Mouse (Mus musculus) activated CD4-positive, CD25-positive, alpha-beta regulatory T cell (primary cell): ENCODE data around the gene Nkiras1. TPM values are rescaled to one million over a fixed set of nuclear protein-coding genes. Genes with fewer than 3 reads are reported as not detected.

ENCODE experiments used
- polyA plus RNA-seq, 2 experiments: library from polyadenylated mRNA; unstranded; fragments of 100-300 nt; shearing (Covaris generic); gene quantifications; one replicate each; pipeline ENCODE4 v1.2.1; 2017

Nkiras1 gene
- polyA plus RNA-seq: 10 to 100 TPM; 22.0 to 33.6 TPM

GRCm38 (mm10) chr14:18270529-18271441 is at the start of gene Nkiras1, which contains the start of gene Rpl15:
Nkiras1 (plus strand) TSS chr14:18271136.
Rpl15 (minus strand) TSS chr14:18271391.

DNA sequence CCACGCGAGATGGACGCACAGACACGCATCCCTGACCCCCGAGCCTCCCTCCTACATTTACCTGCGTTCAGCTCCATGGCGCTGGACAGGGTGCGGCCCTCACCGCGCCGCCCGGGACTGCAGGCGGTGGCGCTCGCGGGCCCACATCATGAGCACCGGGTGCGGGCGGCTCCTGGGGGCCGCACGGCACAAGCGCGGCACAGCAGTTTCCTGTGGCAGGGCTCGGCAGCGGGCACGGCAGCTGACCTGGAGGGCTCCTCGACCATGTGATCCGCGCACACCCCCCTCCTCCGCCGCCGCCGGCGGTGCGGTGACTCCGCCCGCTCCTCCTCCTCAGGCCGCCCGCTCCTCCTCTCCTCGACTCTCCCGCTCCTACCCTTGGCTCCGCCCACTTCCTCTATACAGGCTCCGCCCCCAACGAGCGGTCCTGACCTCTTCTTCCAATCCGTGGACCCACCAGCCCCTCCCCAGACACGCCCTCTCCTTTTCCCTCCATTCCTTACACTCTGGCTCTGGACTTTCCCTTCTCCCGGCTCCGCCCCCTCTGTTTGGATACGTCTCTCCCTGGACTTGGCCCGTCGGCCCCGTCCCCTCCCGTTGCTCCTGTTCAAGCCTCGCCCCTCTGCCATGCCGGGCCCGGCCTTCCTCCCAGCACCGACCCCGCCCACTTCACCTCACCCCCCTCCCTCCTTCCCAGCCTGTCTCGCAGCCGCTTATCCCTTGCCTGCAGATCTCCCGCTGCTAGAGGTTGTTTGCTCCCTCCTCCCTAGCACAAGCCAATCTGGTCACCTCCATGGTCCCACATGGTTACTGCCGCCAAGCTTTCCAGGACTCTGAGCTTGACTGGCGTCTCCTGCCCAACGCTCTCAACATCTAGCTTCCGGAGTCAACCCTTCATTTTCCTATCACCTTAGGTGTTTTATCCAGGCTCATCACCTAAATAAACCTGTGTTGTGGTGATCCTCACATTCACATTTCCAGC is 31.9 kb upstream of the Nkiras1 start, which contains the start of gene Nr1d2:
TSS of gene Nr1d2 (minus strand) at position 378 of the 982 bp plus-strand sequence.

GRCm38 (mm10) chr14:18331693-18332131 is 60.8 kb downstream of the Nkiras1 start, which contains the start of gene Ube2e1:
Ube2e1 (minus strand) TSS chr14:18331859.

Other genes starting within 250 kb of the Nkiras1 start
- 10 to 100 TPM; 19.7 to 28.3 TPM for gene Nr1d2, start 32.0 kb upstream of the Nkiras1 start, polyA plus RNA-seq
- gene Rpl15, start 255 bp downstream of the Nkiras1 start, polyA plus RNA-seq: 100 to 1,000 TPM; 535 to 913 TPM
- gene Ube2e1, start 60.7 kb downstream of the Nkiras1 start, polyA plus RNA-seq: 100 to 1,000 TPM in 1 of 2 experiments, 10 to 100 TPM in 1; 92.1 to 114 TPM